ENCODE assay signal across 8 mouse cellular contexts in the genomic region with DNA sequence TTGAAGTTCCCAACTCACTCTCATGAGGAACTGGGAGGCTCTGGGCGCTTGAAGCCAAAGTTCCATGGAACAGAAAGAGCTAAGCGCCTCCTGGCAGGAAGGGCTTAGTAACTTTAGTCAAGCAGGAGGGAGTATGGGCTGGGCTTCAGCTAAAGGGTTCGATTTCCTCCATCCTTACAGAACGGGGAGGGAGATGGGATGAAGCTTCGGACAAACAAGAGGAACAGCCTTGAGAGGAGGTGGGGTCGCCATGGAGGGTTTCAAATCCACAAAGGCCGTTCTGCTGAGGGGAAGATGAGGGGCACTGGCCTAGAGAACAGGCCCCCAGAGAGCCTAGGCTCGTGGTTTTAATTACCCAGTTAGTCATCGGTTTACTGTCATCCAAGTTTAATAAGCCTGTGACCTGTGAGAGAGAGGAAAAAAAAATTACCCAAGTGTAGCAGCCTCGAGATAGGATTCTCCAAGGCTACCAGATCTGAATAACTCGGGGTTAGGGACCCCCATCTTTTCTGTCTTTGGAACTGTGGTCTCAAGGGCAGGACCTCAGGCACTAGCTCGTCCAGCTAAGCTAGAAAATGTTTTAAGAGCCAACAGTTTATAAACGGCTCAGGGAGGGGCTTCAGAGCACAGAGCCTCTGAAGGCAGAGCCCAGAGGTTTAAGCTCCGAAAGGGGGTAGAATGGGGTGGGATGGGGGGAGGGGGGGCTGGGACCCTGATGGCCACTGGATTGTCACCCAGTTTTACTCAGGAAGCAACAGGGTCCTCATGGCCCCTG.
DNase-seq lines count a peak whose midpoint lies in the region; ATAC-seq and TF ChIP-seq lines count a peak whose summit lies in the region.

No protein-coding gene starts in this region.

- H3K4me1 ChIP-seq in kidney, embryonic 16.5 days (ENCODE audit: insufficient read depth, low read length): peaks cover 32% of the 10 kb centered on the region
- H3K4me1 ChIP-seq in limb, embryonic 11.5 days (ENCODE audit: control insufficient read depth, insufficient read depth, low read length): peaks cover 20% of the 10 kb centered on the region
- peaks cover 16% of the 10 kb centered on the region for H3K4me1 ChIP-seq in cerebellum, adult 2 months (ENCODE audit: control insufficient read depth, insufficient read depth, low read length)

- H3K4me3 ChIP-seq in kidney, embryonic 16.5 days (ENCODE audit: low read length): no peak overlapping the region
- H3K4me3 ChIP-seq in limb, embryonic 11.5 days (ENCODE audit: low read depth, low read length): no peak overlapping the region
- H3K4me3 ChIP-seq in cerebellum, adult 2 months (replicated peaks; ENCODE audit: insufficient read depth, low read depth, low read length): no peak overlapping the region

- no peaks in the 10 kb centered on the region for H3K9me3 ChIP-seq in kidney, embryonic 16.5 days (ENCODE audit: low read length)
- no peaks in the 10 kb centered on the region for H3K9me3 ChIP-seq in limb, embryonic 11.5 days (ENCODE audit: control insufficient read depth, low read length)

- H3K27ac ChIP-seq in kidney, embryonic 16.5 days (ENCODE audit: low read length): peak overlapping the region; percentile 67
- peak overlapping the region; percentile 81 for H3K27ac ChIP-seq in limb, embryonic 11.5 days (replicated peaks; ENCODE audit: low read depth, low read length)
- no peak overlapping the region for H3K27ac ChIP-seq in cerebellum, adult 2 months (ENCODE audit: insufficient read depth, low read length)

- no peaks in the 10 kb centered on the region for H3K36me3 ChIP-seq in kidney, embryonic 16.5 days (ENCODE audit: insufficient read depth, low read length)
- H3K36me3 ChIP-seq in limb, embryonic 11.5 days (ENCODE audit: control insufficient read depth, insufficient read depth, low read length): no peaks in the 10 kb centered on the region

- no peak for TF ChIP-seq POLR2A in cerebellum, adult 2 months (IDR thresholded peaks at IDR 0.05; ENCODE audit: borderline replicate concordance, insufficient read depth, low read length)

- no peak for DNase-seq in kidney, postnatal 25 days
- DNase-seq in MN1 (ENCODE audit: low spot score): peak; percentile 47
- peak; percentile 47 to 49 for DNase-seq in gastrocnemius, adult 8-10 months (ENCODE audit: low spot score in 2 of 2)
- peak; percentile 41 for DNase-seq in limb, embryonic 11.5 days (ENCODE audit: low spot score)
- DNase-seq in right cerebral cortex, adult 2 months (ENCODE audit: low spot score in 2 of 2): no peak
- no peak for DNase-seq in cerebellum, adult 2 months
- no peak for DNase-seq in c-Kit-positive CD71-positive TER-119-positive erythroid progenitor cells, embryonic 14.5 days (ENCODE audit: low spot score)

- H3K9ac ChIP-seq in kidney, embryonic 16.5 days (replicated peaks; ENCODE audit: low read length): peak overlapping the region; percentile 14
- peak overlapping the region; percentile 46 for H3K9ac ChIP-seq in limb, embryonic 11.5 days (ENCODE audit: low read length)

- H3K4me2 ChIP-seq in kidney, embryonic 16.5 days (replicated peaks; ENCODE audit: low read depth, low read length): no peak overlapping the region
- peak overlapping the region; percentile 10; the same call in 1 of the 2 replicates for H3K4me2 ChIP-seq in limb, embryonic 11.5 days (ENCODE audit: low read depth, severe bottlenecking)

- no peaks in the 10 kb centered on the region for H3K27me3 ChIP-seq in kidney, embryonic 16.5 days (ENCODE audit: insufficient read depth, low read length)
- H3K27me3 ChIP-seq in limb, embryonic 11.5 days (ENCODE audit: control insufficient read depth, insufficient read depth, low read length): no peaks in the 10 kb centered on the region
- H3K27me3 ChIP-seq in cerebellum, adult 2 months (ENCODE audit: control insufficient read depth, insufficient read depth, low read length): no peaks in the 10 kb centered on the region

- ATAC-seq in kidney, embryonic 16.5 days (ENCODE audit: low FRiP score, low TSS enrichment): peak; percentile 52
- peak; percentile 36 for ATAC-seq in limb, embryonic 11.5 days (ENCODE audit: insufficient number of reproducible peaks, low FRiP score, low TSS enrichment, low read depth)

- 15% methylated on average over 14 of the region's 14 CpGs for WGBS in kidney, embryonic 16.5 days
- WGBS in limb, embryonic 11.5 days: 18% methylated on average over 14 of the region's 14 CpGs
- 74% methylated on average over 14 of the region's 14 CpGs for WGBS in cerebellum, adult 2 months

- TF ChIP-seq CTCF in cerebellum, adult 2 months (IDR thresholded peaks at IDR 0.05; ENCODE audit: borderline replicate concordance, insufficient read depth, low read depth, low read length): no peak

Comparison
In these comparisons a context has a peak if more than half of its experiments do, and no peak if none do; other contexts are left out.
1. DNase-seq: peak in MN1 (single experiment), gastrocnemius, adult 8-10 months (2 of 2) and limb, embryonic 11.5 days (single experiment); none in kidney, postnatal 25 days (0 of 2), right cerebral cortex, adult 2 months (0 of 2), cerebellum, adult 2 months (0 of 2) and c-Kit-positive CD71-positive TER-119-positive erythroid progenitor cells, embryonic 14.5 days (single experiment).